Mouse (Mus musculus) spleen, postnatal 14 days (tissue): ENCODE results near the gene Steap3.

ENCODE experiments used
- DNase-seq, 2 experiments: peaks; one replicate each; pipeline ENCODE4 v3.0.0; 2021 to 2022; ENCODE audit warnings: low spot score in 2 of 2

Gene Steap3

DNA sequence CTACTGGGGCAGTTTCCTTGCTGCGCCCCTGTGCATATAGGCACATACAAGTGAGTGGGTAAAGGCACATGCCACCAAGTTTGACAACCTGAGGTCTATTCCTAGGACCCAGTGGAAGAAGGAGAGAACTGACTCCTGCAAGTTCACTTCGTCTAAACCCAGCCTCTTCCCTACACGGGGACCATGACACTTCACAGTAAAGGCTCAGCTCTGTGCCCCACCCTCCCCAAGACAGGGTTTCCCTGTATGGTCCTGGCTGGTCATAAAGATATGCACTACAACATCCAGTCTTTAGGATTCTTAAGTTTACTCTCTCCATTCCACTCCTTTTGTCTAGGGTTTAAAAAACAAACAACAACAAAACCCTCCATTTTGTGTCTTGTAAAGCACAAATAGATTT is 21.9 kb downstream of the Steap3 start:
- no peak for DNase-seq

DNA sequence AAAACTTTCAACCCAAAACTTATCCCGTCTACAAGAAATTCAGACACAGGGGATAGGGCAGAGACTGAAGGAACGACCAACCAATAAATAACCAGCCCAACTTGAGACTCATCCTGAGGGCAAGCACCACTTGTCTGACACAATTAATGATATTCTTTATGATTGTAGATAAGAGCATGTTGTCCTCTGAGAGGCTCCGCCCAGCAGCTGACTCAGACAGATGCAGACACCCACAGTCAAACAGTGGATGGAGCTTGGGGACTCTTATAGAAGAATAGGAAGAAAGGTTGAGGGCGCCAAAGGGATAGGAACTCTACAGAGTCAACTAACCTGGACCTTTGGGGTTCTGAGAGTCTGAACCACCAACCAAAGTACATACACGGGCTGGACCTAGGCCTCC is 22.7 kb downstream of the Steap3 start:
- DNase-seq = no peak

DNA sequence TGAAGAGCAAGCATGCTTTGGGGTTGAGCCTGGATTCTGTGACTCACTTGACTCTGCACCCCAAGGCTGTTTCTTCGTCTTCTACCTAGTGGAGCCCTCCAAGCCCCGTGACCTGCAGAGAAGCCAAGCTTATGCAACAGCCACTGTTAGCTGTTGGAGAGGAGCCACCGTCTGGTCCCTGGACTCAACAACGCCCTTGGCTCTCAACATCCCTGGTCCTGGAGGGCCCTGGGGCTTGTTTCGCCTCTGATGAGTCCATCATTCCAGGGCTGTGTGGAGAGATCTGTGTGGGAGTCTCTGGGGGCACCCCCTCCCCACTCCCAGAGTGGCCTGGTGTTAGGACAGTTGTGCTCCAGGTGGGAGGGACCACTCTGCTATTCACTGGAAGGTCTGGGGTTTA is 24.3 kb downstream of the Steap3 start:
- no peak for DNase-seq

DNA sequence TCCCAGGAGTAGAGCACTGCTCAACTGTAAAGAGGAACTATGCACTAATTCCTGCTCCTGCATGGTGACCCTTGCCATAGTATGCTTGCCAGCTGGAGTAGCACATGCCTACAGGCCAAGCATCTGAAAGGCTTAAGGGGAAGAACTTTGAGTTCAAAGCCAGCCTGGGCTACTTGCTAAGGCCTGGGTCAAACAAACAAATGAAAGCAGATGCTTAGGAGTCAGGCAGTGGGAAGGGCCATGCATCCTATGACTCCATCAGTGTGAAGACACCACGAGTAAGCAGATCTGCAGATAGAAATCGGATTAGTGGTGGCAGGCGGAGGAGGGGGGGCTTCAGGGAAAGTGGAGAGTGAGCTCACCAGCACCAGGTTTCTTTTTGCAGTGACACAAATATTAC is 25.2 kb downstream of the Steap3 start:
- DNase-seq = no peak

DNA sequence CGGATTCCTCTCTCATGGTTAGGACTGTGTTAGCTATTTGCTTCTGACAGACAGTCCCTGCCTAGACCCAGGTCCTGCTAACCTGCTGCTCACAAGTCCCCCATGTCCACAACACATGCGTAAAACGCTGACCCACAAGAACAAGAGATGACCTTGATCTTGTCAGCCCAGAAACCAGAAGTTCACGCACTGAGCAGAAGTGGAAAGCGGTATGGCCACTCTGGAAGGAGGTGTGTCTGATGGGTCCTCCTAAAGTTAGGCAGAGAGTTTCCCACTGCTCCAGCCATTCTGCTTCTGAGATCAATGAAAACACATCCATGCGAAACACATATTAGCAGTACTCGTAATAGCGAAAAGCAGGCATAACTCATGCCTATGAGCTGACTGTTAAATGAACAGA is 25.6 kb downstream of the Steap3 start:
- DNase-seq = no peak

DNA sequence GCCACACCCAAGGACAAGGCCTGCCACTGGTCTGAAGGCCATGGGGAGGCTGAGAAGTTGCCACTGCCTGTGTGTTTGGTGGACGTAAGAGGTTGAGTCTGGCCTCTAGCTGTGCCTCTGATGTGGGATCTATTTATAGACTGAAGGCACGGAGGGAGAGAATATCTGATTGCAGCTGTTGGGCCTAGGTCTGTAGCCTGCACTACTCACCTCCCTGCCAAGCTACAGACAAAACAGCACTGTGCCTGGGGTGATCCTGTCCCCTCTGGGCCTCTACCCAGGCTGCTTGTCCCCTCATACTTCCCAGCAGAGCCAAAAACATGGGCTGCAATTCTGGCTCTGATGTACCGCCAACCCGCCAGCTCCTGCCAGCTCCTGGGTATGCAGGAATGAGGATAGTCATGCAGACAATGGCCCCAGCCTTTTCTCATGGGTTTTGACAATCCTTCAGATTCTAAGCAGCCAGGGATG is 26.8 kb downstream of the Steap3 start:
- no peak for DNase-seq

DNA sequence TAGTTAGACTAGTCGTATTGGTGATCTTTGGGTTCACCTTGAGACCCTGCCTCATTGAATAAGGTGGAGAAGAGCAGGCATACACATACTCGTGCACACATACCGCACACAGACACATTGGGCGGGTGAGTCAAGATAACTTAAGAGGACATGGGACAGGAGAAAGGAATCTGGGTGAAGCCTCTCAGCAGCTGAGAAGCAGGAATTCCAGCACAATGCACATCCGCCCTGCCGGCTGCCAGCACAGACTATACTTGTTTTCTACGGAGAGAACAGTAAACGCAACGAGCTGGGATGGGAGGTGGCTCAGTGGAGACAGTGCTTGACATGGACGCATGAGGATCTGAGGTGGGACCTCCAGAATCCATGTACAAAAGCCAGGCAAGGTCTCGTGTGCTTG is 27.9 kb downstream of the Steap3 start:
- no peak for DNase-seq

DNA sequence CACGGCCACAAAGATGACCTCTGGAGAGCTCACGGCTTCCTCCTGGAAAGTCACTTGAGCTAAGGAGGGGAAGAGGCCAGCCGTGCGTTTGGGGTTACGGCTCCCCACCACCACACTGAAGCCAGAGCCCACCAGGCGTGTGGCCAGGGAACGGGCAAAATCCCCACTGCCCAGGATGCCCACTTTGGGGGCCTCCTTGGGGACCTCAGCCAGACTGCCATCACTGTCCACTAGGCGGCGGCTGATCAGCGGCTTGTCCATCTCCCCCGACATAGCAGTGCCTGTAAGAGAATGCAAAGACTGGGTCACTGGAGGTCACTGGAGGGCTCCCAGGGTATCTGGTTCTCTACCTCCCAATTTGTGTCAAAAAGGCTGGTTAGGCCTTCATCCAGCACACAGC is 28.5 kb downstream of the Steap3 start:
- no peak for DNase-seq

DNA sequence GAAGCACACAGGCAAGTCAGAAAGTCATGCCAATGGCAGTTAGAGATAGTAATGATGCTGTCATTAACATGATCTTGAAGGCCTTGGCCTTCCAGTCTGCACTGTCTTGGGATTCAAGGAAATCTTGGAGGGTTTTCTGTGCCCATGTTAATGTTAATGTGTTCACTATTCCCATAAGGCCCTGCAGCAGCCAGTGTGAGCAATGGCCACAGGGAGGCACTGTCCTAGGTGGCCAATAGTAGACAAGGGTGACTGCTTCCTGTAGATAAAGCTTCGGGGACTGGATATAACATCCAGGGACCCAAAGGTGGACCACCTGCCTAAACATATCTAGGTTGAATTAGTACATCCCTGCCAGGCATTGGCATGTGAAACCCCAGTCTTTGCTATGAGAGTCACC is 35.4 kb downstream of the Steap3 start:
- DNase-seq = no peak

DNA sequence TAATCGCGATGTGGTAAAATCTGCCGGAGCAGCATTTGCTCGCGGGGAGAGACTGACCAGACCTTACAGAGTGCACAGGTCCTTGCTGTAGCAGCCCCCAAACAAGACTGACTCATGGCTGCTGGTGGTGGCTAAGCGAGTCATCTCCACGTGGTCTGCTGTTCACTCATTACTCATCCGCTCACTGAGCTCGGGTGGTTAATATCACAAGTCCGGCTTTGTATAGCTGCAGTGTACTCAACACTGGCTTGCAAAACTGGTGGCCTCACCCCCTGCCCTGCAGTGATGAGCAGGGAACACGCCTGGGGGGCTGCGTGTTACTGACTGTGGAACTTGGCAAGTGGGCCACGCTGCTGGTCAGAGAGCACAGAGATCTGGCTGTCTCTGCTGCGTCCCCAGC is 36.1 kb downstream of the Steap3 start:
- DNase-seq = no peak

DNA sequence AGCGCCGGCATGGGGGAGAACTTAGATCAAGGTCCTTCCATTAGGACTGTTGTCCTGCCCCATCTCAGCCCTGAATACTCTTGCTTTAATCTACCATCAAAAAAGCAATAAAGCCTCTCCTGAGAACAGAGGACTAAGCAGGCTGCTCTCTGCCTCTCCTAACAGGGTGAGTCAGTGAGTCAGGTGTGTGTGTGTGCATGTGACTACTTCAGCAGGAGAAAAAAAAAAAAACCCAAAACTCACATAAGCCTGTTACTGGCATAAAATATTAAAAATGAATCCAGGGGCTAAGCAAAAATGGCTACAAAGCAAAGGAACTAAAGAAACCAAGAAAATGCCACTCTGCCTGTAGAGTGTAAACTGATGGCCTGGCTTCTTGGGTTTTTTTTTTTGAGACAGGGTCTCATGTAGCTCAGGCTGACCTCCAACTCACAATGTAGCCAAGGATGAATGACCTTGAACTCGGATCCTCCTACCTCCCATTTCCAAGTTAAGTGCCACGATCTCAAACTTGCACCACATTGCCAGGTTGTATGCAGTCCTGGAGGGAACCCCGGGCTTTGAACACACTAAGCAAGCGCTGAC is 36.8 kb downstream of the Steap3 start:
- DNase-seq = no peak

DNA sequence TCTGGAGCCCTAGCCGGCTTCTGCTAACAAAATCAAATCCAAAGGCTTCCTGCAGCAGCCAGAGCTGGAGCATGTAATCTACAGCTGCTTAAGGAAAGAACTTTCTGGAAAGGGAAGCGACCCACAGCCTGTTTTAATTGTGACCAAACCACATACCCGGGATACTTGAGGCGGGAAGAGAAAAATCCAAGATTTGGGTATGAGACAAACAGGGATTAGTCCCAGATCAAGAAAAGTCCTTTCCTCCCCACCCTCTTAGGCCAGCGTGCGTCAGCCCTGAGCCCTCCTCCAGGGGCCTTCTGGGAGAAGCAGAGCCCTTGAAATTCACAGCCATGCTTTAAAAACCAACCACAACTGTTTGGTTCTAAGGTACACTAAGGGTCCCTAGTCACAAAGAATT is 40.3 kb downstream of the Steap3 start:
- no peak for DNase-seq

DNA sequence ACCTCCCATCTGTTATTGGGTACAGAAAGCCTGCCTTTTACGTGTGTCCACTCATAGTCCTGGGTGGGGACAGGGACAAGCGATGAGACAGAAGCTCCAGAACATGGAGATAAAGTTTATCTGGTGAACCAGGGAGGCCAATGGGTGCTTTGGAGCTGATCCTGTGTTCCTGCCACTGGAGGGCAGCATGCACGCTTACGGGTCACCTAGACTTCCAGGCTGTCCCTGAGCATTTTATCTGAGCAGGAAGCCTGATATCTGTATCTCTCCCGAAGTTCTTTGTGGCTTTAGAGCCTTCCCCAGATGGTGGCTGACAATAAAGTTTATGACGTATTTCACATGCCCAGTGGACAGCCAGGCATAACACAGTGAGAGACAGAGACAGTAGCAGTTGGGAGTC is 41.2 kb downstream of the Steap3 start:
- DNase-seq = peak; percentile 14 to 25

DNA sequence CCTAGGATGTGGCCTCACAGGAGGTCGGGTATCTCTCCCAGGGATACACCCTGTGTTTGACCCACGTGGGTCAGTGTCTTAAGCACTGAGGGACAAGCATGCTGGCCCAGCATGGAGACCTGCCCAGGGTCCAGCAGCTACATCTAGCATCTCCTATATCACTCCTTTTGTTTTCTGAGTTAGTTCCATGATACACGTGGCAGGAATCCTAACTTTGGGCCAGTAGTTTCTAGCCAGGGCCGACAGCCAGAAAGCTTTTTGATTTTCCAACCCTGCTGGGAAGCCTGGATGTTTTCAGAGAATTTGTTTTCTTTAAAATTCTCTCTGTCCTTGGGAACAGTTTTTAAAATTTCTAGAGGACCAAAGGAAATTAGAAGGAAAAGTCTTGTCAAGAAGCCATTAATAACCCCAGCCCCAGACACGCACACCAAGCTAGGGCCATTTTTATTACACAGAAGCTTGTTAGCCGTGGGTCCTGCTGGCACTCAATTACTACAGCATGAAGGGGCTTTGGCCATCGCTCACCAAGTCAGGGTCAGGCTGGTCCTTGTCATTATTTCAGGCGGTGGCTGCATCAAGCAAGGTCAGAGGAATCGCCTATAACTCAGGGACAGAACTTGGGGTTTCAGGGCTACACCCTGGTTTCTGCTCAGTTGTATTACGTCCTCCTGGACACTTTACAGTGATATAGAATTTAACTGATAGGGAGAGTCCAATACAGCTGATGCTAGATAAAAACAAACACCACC is 42.6 kb downstream of the Steap3 start:
- no peak for DNase-seq

DNA sequence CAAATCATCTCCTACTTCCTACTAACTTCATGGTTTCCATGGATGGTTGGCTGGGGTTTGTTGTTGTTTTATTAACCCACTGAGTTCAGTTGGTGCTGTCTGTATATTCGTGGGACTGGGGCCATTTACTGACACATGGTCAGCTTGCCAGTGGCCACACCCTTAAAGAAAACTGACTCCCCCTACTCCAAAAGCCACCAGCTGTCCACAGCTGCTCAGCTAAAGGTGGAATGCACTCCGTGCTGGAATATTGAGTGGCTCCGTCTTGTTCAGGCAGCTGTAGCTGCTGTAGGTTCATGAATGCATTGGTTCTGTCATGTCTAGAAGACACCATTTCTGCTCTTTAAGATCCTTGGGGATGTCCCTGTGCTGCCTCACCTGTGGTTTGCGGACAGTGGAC is 48.9 kb downstream of the Steap3 start:
- no peak for DNase-seq

DNA sequence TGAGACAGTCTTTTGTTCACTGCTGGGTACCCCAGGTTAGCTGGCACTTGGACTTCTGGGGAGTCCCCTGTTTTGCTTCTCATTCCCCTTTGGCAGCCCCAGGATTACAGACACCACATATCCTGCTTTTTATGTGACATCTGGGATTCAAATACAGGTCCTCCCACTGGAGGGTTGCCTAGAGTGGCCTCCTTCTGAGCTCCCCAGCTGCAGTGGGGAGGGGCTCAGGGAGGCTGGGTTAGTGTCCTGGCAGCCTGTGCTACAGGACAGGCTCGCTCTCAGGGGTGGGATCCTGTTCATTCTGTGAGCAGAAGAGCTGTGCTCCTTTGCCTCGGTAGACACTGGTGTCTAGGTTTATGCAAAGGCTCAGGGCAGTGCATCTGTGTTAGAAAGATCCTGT is 51.2 kb downstream of the Steap3 start:
- no peak for DNase-seq

DNA sequence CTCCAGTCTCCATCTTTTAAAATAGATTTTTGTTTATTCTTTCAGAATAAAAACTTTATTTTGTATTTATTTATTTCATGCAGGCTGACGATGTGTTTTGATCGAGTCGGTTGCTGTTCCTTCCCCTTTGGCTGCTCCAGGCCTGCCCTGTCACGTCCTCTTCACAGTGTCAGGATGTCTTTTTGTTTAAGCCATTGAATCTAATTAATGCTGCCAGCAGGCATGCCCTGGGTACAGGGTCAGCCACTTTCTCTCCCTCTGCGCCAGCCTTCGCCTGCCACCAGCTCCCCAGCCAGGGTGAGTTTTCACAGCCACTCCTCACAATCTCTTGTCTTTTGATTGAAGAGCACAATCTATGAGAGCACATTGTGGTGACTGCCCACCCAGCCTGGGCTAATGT is 51.7 kb downstream of the Steap3 start:
- no peak for DNase-seq

DNA sequence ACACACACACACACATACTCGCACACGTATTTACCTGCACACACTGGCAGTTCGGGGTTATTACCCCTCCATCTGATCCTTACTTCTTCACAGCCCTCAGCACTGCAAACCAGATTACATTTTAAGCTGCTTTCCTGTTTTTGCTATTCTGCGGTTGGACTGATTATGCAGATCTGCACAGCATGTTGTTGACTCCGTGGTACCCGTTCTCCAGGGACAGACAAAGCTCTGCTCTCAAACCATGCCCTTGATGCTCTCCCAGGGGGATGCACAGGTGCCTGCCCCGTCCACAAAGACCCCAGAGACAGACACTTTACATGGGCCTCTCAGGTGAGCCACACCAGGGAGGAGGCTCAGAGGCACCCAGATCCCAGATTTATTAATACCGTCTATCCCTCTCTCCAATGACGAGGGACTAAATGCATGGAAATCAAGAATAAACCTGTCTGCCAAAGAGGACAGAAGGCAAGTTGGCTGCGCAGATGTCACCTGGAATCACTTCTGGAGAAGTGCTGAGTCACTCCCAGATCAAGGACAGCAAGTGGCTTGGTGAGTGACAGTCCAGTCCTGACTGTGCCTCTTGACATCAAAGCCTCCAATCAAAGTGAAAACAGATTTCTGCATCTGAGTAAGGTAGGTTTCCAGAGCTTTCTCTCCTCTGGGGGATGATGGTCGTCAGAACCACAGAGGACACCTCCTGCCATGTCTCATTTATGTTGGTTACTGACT is 63.8 kb downstream of the Steap3 start:
- DNase-seq = peak in 1 of 2 experiments; percentile 6

DNA sequence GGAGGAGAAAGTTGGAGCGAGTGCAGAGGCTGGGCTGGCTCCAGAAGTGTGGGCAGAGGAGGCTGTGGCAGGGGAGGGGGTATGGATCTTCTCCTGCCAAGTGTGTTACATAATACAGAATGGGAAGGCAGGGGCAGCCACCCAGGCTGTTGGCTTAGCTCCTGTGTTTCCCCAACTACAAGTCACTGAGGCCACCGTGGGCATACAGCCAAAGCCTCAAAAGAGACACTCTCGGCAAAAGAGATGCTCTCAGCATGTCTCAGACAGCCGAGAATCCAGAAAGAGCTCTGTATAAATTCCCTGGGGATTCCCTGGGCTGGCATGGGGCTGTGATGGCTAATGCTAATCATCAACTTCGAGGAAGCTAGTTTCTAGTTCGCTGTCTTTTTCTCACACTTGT is 64.9 kb downstream of the Steap3 start:
- no peak for DNase-seq

DNA sequence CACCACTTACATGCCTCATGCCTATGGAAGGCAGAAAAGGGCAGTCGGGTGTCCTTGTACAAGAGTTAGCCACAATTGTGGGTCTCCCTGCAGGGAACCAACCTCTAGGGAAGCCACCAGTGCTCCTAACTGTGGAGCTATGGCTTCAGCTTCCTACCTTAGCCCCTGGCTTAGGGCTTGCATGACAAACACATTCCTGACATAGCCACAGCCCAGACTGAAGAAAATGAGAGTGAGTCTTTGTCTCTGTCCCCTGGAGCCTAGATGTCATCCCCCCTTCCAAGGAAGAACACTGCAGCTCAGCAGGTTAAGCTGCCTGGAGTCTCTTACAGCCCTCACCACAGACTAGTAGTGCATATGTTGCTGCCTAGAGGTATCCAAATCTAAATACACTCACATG is 67.7 kb downstream of the Steap3 start:
- DNase-seq = no peak

DNA sequence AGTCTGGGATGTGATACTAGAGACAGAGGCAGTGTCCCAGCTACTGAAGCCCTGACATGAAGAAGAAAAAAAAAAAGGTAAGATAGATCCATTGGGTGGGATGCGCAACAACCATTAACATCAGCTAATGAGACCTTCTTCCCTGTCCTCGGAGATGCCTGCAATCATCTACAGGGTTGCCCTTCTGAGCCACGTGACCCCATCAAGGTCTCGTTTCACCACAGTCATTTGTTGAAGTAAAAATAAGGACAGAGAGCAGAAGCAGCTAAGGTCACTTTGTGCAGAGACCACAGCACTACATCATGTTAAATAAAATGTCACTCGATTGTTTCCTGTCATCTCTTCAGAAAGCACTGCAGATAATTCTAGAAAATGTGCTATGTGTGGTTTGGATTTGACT is 68.7 kb downstream of the Steap3 start:
- DNase-seq = no peak

DNA sequence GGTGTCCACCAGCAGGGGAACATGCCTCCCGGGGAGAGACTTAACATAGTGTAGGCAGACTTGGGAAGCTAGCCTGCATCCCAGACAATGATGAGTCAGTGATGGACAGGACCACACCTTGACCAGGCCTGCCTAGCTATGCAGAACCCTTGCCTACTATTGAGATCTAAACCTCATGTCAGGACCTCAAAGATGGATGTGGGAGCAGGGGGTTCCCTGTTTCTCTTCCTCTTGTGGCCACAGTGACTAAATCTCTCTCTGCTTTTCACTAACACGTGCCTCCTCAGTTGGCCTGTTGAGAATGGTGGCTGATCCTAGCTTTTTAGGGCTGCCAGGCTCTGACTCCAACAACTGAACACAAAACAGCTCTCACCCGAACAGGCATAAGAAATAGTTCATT is 70.0 kb downstream of the Steap3 start:
- DNase-seq = no peak

DNA sequence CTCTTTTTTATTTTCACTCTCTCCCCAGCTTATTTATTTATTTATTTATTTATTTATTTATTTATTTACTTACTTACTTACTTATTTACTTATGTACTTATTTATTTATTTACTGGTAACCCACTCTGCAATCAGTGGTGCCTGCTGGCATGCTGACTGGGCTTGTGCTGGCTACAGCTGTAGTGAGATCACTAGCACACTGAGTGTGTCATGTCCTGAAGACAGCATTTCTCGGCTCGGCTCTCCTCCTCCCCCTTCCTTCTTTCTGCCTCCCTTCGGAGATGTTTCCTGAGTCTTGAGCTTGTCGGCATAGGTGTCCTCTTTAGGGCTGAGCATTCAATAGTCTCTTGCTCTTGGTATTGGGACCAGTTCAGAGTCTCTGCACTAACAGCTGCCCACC is 73.6 kb downstream of the Steap3 start:
- no peak for DNase-seq
